Mouse (Mus musculus): ENCODE results near the gene Amd1. TPM values are rescaled to one million over a fixed set of nuclear protein-coding genes. Genes with fewer than 3 reads are reported as not detected.

The Amd1 gene
- polyA plus RNA-seq (2016; fragmentation: Nextera tagmentation; extraction: Ambion mirVana): 71.3 and 73.4 TPM in 2 replicates

DNA sequence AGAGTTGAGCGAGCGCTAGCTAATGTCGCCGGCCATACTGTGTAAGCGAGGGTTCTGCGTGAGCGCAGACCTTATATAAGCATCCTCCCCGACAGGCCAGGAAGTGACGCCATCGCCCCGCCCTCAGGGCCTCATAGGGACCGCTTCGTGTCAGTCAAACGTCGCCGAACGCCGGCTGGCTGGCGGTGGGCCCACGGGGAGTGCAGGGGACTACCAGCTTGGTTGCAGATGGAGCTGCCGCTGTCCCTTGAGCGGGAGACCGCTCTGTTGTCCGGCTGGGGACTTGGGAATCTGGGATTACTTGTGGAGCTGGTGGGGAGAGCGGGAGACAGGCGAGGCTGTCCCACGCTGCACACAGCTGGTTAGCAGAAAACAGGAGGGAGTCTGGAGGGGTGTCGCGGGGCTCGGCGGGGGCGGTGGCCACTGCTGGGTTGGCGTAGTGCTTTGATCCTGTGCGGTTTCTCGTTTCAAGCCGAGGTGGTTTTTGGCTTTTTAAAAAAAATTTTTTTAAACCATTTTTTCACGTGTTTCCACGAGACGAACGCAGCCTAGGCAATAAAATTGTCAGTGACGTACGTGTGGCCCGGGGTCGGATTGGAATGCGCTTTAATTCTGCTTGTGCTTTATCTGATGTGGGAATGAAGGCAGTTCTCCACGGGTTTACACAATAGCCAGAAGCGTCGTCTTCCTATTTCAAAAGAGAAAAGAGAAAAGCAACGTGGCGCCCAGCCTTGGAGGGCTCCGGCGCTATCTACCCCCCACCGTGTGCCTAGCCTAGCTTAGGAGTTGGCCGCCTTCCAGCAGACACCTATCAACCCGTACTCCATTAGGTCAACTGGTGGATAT, at the start of gene Amd1:
Amd1 (minus strand) TSS at position 47 of the 846 bp plus-strand sequence.
- peak within 1 kb of the TSS; percentile 71 for H3K4me2 ChIP-seq
- H3K36me3 ChIP-seq (replicated peaks): no peaks in the 10 kb centered on the region
- peak within 1 kb of the TSS; percentile 87 for H3K4me3 ChIP-seq (replicated peaks)
- H3K27me3 ChIP-seq: no peaks in the 10 kb centered on the region
- peak within 1 kb of the TSS; percentile 97 for H3K27ac ChIP-seq
- peaks cover 21% of the 10 kb centered on the region for H3K4me1 ChIP-seq
- H3K9me3 ChIP-seq: no peaks in the 10 kb centered on the region
- H3K9ac ChIP-seq: peak within 1 kb of the TSS; percentile 93
- peak; percentile 98 for ATAC-seq (ENCODE audit: low FRiP score)
- WGBS: under 1% methylated on average over 55 of the region's 55 CpGs

- peak overlapping the region; percentile 66 for H3K4me2 ChIP-seq
- 0 out of 2 replicates have a peak overlapping the region, but pooled peaks have one; percentile 38 for H3K9ac ChIP-seq
- no peaks in the 10 kb centered on the region for H3K9me3 ChIP-seq
- H3K27me3 ChIP-seq: no peaks in the 10 kb centered on the region
- H3K27ac ChIP-seq: no peak overlapping the region
- H3K4me1 ChIP-seq: peaks cover 21% of the 10 kb centered on the region
- 62% methylated on average over 4 of the region's 4 CpGs for WGBS
- ATAC-seq (ENCODE audit: low FRiP score): no peak
- H3K36me3 ChIP-seq (replicated peaks): no peaks in the 10 kb centered on the region
- H3K4me3 ChIP-seq (replicated peaks): peak overlapping the region; percentile 92; the same call in 1 of the 2 replicates
Observed at GRCm38 (mm10) chr10:40351156-40351555, 49.2 kb upstream of the Amd1 start.

DNA sequence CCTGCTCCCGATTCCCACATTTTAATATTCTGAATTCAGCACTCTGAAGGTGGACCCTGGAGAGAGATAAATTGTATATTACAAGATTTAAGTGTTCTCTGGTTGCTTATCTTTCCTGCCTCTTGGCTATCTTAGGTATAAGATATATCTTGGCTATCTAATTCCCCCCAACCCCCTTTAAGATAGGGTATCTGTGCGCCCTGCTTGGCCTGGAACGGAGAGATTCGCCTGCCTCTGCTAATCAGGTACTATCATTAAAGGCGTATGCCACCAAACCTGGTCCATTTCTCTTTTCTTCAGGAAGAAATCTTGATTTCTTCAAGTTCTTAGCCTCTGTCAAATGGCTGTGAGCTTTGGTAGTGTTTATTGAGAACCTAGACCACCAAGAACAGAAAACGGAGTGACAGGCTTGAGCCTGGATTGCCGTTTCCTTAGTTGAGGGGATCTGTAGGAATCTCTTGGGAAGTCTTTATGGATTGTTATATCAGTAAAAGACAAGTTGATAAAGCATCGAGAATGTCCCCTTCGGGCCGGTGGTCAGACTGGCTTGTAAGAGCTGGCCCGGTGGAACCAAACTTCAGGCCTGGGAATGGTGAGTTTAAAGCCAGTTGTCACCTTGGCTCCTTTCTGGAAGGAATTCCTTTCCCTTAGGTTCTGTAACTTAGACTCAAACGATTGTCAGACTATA, 48.4 kb upstream of the Amd1 start:
- Histone ChIP-seq H3K9ac (peak overlapping the region; percentile 85), H3K4me2 (peak overlapping the region; percentile 66), H3K27me3 (no peaks in the 10 kb centered on the region), H3K4me1 (peaks cover 21% of the 10 kb centered on the region), H3K27ac (peak overlapping the region; percentile 96; the same call in 1 of the 2 replicates), H3K9me3 (no peaks in the 10 kb centered on the region), H3K36me3 (replicated peaks) (no peaks in the 10 kb centered on the region), H3K4me3 (replicated peaks) (peak overlapping the region; percentile 92)
- WGBS: 59% methylated on average over 12 of the region's 12 CpGs
- ATAC-seq (ENCODE audit: low FRiP score): no peak

- H3K27ac ChIP-seq: peak overlapping the region; percentile 96
- no peaks in the 10 kb centered on the region for H3K9me3 ChIP-seq
- WGBS: under 1% methylated on average over 62 of the region's 62 CpGs
- H3K4me1 ChIP-seq: peaks cover 21% of the 10 kb centered on the region
- no peaks in the 10 kb centered on the region for H3K36me3 ChIP-seq (replicated peaks)
- peak; percentile 22 for ATAC-seq (ENCODE audit: low FRiP score)
- peak overlapping the region; percentile 92 for H3K4me3 ChIP-seq (replicated peaks)
- H3K4me2 ChIP-seq: peak overlapping the region; percentile 66
- peak overlapping the region; percentile 85 for H3K9ac ChIP-seq
- H3K27me3 ChIP-seq: no peaks in the 10 kb centered on the region
Observed at GRCm38 (mm10) chr10:40349631-40350177, 47.7 kb upstream of the Amd1 start.

GRCm38 (mm10) chr10:40348566-40349536, 46.9 kb upstream of the Amd1 start:
- ATAC-seq (ENCODE audit: low FRiP score): peak; percentile 98
- Histone ChIP-seq H3K4me3 (replicated peaks) (peak overlapping the region; percentile 92), H3K27ac (peak overlapping the region; percentile 97), H3K9me3 (no peaks in the 10 kb centered on the region), H3K4me1 (peaks cover 21% of the 10 kb centered on the region), H3K36me3 (replicated peaks) (no peaks in the 10 kb centered on the region), H3K27me3 (no peaks in the 10 kb centered on the region), H3K4me2 (peak overlapping the region; percentile 66), H3K9ac (peak overlapping the region; percentile 85)
- WGBS: under 1% methylated on average over 63 of the region's 76 CpGs

GRCm38 (mm10) chr10:40347461-40347954, 45.5 kb upstream of the Amd1 start:
- 78% methylated on average over 9 of the region's 9 CpGs for WGBS
- Histone ChIP-seq H3K27ac (peak overlapping the region; percentile 97; the same call in 1 of the 2 replicates), H3K4me1 (peaks cover 21% of the 10 kb centered on the region), H3K4me3 (replicated peaks) (no peak overlapping the region), H3K27me3 (no peaks in the 10 kb centered on the region), H3K36me3 (replicated peaks) (no peaks in the 10 kb centered on the region), H3K4me2 (peak overlapping the region; percentile 66), H3K9me3 (no peaks in the 10 kb centered on the region), H3K9ac (peak overlapping the region; percentile 53; the same call in 1 of the 2 replicates)
- no peak for ATAC-seq (ENCODE audit: low FRiP score)

- Histone ChIP-seq H3K9ac (no peak overlapping the region), H3K9me3 (no peaks in the 10 kb centered on the region), H3K4me3 (replicated peaks) (no peak overlapping the region), H3K4me2 (no peak overlapping the region), H3K27me3 (no peaks in the 10 kb centered on the region), H3K4me1 (peaks cover 21% of the 10 kb centered on the region), H3K36me3 (replicated peaks) (no peaks in the 10 kb centered on the region), H3K27ac (no peak overlapping the region)
- WGBS: 78% methylated on average over 3 of the region's 3 CpGs
- ATAC-seq (ENCODE audit: low FRiP score): no peak
Observed at GRCm38 (mm10) chr10:40346776-40347403, 44.9 kb upstream of the Amd1 start.

- ATAC-seq (ENCODE audit: low FRiP score): no peak
- 87% methylated on average over 4 of the region's 4 CpGs for WGBS
Observed at GRCm38 (mm10) chr10:40342036-40342435, 40.0 kb upstream of the Amd1 start.

DNA sequence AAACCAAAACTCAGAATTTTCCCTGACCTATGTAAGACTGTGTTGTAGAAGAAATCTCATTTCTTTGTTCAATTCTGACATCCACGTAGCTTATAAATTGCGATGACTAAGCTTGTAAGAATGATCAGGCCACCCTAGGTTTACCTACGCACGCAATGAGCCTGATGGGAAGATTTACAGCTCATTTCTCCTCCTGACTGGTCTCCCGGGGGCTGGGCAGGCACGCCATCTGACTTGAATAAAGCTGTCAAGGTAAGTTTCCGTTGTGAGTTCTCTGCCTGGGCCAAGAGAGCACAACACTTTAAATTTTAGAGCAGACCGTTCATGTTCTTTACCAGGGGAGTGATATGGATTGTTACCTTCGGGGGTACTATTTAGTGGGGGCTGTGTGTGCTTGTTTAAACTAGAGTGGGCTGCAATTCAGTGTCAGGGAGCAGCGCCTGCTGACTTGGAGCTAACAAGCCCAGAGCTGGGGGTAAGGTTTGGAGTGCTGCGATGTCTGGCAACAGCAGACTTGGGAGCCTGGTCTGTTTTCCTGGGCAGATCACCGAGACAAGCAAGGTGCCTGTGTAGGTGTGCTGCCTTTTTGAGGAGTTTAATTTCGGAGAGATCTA, 37.5 kb upstream of the Amd1 start, which contains the start of gene Cdk19:
Cdk19 (plus strand) TSS at position 214 of the 614 bp plus-strand sequence.
- no peak within 1 kb of the TSS for H3K9ac ChIP-seq
- no peak within 1 kb of the TSS for H3K4me2 ChIP-seq
- H3K4me3 ChIP-seq (replicated peaks): no peak within 1 kb of the TSS
- H3K36me3 ChIP-seq (replicated peaks): no peaks in the 10 kb centered on the region
- ATAC-seq (ENCODE audit: low FRiP score): no peak
- no peak within 1 kb of the TSS for H3K27ac ChIP-seq
- no peaks in the 10 kb centered on the region for H3K9me3 ChIP-seq
- 0 out of 2 replicates have a peak, but pooled peaks cover 4% of the 10 kb centered on the region for H3K27me3 ChIP-seq
- 44% methylated on average over 13 of the region's 13 CpGs for WGBS
- H3K4me1 ChIP-seq: no peaks in the 10 kb centered on the region

More at GRCm38 (mm10) chr10:40342036-40342435, 40.0 kb upstream of the Amd1 start:
- no peaks in the 10 kb centered on the region for H3K4me1 ChIP-seq
- H3K4me2 ChIP-seq: no peak overlapping the region
- no peaks in the 10 kb centered on the region for H3K9me3 ChIP-seq
- H3K9ac ChIP-seq: no peak overlapping the region
- H3K27ac ChIP-seq: no peak overlapping the region
- H3K4me3 ChIP-seq (replicated peaks): no peak overlapping the region
- H3K27me3 ChIP-seq: 0 out of 2 replicates have a peak, but pooled peaks cover 4% of the 10 kb centered on the region
- H3K36me3 ChIP-seq (replicated peaks): no peaks in the 10 kb centered on the region

DNA sequence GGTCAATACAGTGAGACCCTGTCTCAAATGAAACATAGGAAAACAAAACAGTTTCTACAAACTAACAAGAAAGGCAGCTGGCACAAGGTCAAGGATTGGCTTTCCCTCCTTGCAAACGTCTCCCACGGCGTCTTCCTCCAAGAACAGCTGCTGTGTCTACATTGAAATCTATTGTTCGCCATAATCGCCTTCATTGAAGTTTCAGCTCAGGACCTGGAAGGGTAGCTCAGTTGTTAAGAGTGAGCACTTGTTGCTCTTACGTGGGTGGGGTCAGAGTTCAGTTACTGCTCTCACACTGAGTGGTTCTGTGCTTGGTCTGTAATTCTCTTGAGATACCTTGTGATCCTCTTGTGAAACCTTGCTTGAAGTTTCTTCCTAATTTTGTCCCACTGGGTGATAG, 30.9 kb upstream of the Amd1 start:
- no peak for ATAC-seq (ENCODE audit: low FRiP score)
- Histone ChIP-seq H3K27me3 (no peaks in the 10 kb centered on the region), H3K36me3 (replicated peaks) (no peaks in the 10 kb centered on the region), H3K9me3 (no peaks in the 10 kb centered on the region), H3K9ac (no peak overlapping the region), H3K27ac (no peak overlapping the region), H3K4me2 (no peak overlapping the region), H3K4me1 (no peaks in the 10 kb centered on the region), H3K4me3 (replicated peaks) (no peak overlapping the region)
- WGBS: 73% methylated on average over 6 of the region's 6 CpGs
